Mouse (Mus musculus) neural tube, embryonic 15.5 days (tissue): ENCODE measurements at regions not wholly inside any gene's neighbourhood (a gene's known extent, or its start where the extent isn't known, plus 50 kb on each side); places are given as distances from the start of the nearest gene placed in this dataset.
"Not testable (repeated sequence)": the region's sequence is repeated elsewhere in the genome, so short reads cannot be mapped to it uniquely, and the experiment has no call there.

ENCODE experiments used
- ATAC-seq: fragments of 200-750 bp; cut with Nextera tagmentation; 2 replicates; pipeline ENCODE4 v1.8.0; 2017; ENCODE audit warnings: mild to moderate bottlenecking, moderate TSS enrichment, moderate library complexity; ENCODE audit not compliant: low FRiP score
- H3K27ac ChIP-seq: fragments of 300-500 bp; sonication (generic); replicated peaks from 2 replicates; pipeline ENCODE4 v1.5.1; 2015; ENCODE audit warnings: mild to moderate bottlenecking, inconsistent platforms
- H3K27me3 ChIP-seq: fragments of 300-500 bp; sonication (generic); replicated peaks from 2 replicates; pipeline ENCODE4 v1.6.1; 2015; ENCODE audit warnings: inconsistent platforms
- H3K36me3 ChIP-seq: fragments of 300-500 bp; sonication (generic); 2 replicates; pipeline ENCODE4 v1.6.1; 2015; ENCODE audit warnings: inconsistent platforms
- H3K4me1 ChIP-seq: fragments of 300-500 bp; sonication (generic); 2 replicates; pipeline ENCODE4 v1.6.1; 2015; ENCODE audit warnings: inconsistent platforms
- H3K4me2 ChIP-seq: fragments of 300-500 bp; sonication (generic); 2 replicates; pipeline ENCODE4 v1.6.1; 2015; ENCODE audit warnings: inconsistent platforms, mild to moderate bottlenecking, moderate library complexity
- H3K4me3 ChIP-seq: fragments of 300-500 bp; sonication (generic); replicated peaks from 2 replicates; pipeline ENCODE4 v1.5.1; 2015; ENCODE audit warnings: mild to moderate bottlenecking, inconsistent platforms
- H3K9ac ChIP-seq: fragments of 300-500 bp; sonication (generic); replicated peaks from 2 replicates; pipeline ENCODE4 v1.6.1; 2015; ENCODE audit warnings: mild to moderate bottlenecking, inconsistent platforms
- H3K9me3 ChIP-seq: fragments of 300-500 bp; sonication (generic); replicated peaks from 2 replicates; pipeline ENCODE4 v1.6.1; 2016; ENCODE audit warnings: inconsistent platforms
- WGBS: fragments of 180-500 bp; shearing (Covaris S2); methylation state at CpG from one replicate; pipeline ENCODE4 v1.1.7; 2015; ENCODE audit warnings: mixed read lengths; 5-methylcytosine and 5-hydroxymethylcytosine counted together

- Histone ChIP-seq H3K4me1 (no peaks in the 10 kb centered on the region), H3K9ac (no peak overlapping the region), H3K4me2 (no peak overlapping the region), H3K4me3 (no peak overlapping the region), H3K36me3 (no peaks in the 10 kb centered on the region), H3K9me3 (no peaks in the 10 kb centered on the region), H3K27ac (no peak overlapping the region), H3K27me3 (no peaks in the 10 kb centered on the region)
- 70% methylated on average over 2 of the region's 2 CpGs for WGBS
- ATAC-seq, result no peak
Measured at GRCm38 (mm10) chr13:5060462-5060861, 451.5 kb upstream of the Akr1e1 start.

GRCm38 (mm10) chr13:5107454-5107853, 498.5 kb upstream of the Akr1e1 start:
- Histone ChIP-seq H3K4me2 (no peak overlapping the region), H3K36me3 (no peaks in the 10 kb centered on the region), H3K9me3 (no peaks in the 10 kb centered on the region), H3K27ac (no peak overlapping the region), H3K9ac (no peak overlapping the region), H3K4me3 (no peak overlapping the region), H3K4me1 (no peaks in the 10 kb centered on the region), H3K27me3 (no peaks in the 10 kb centered on the region)
- ATAC-seq, result peak; percentile 45
- WGBS, result 34% methylated on average over 5 of the region's 5 CpGs

GRCm38 (mm10) chr13:5154911-5155310, 545.9 kb upstream of the Akr1e1 start:
- Histone ChIP-seq H3K4me2 (no peak overlapping the region), H3K36me3 (no peaks in the 10 kb centered on the region), H3K9ac (no peak overlapping the region), H3K27ac (no peak overlapping the region), H3K4me3 (no peak overlapping the region), H3K9me3 (no peaks in the 10 kb centered on the region), H3K27me3 (no peaks in the 10 kb centered on the region), H3K4me1 (no peaks in the 10 kb centered on the region)
- ATAC-seq, result no peak
- 94% methylated on average over 3 of the region's 3 CpGs for WGBS

GRCm38 (mm10) chr13:5159765-5160684, 551.1 kb upstream of the Akr1e1 start:
- Histone ChIP-seq H3K9me3 (no peaks in the 10 kb centered on the region), H3K36me3 (no peaks in the 10 kb centered on the region), H3K9ac (no peak overlapping the region), H3K27ac (no peak overlapping the region), H3K4me1 (no peaks in the 10 kb centered on the region), H3K27me3 (no peaks in the 10 kb centered on the region), H3K4me2 (no peak overlapping the region), H3K4me3 (no peak overlapping the region)
- 9% methylated on average over 5 of the region's 5 CpGs for WGBS
- ATAC-seq, result no peak

GRCm38 (mm10) chr13:5166716-5167115, 557.7 kb upstream of the Akr1e1 start:
- Histone ChIP-seq H3K4me1 (no peaks in the 10 kb centered on the region), H3K4me3 (no peak overlapping the region), H3K4me2 (no peak overlapping the region), H3K36me3 (no peaks in the 10 kb centered on the region), H3K27me3 (no peaks in the 10 kb centered on the region), H3K9me3 (no peaks in the 10 kb centered on the region), H3K27ac (no peak overlapping the region), H3K9ac (no peak overlapping the region)
- no peak for ATAC-seq
- 69% methylated on average over 2 of the region's 2 CpGs for WGBS

- 60% methylated on average over 4 of the region's 4 CpGs for WGBS
- Histone ChIP-seq H3K27ac (no peak overlapping the region), H3K4me3 (no peak overlapping the region), H3K27me3 (no peaks in the 10 kb centered on the region), H3K4me2 (no peak overlapping the region), H3K9ac (no peak overlapping the region), H3K9me3 (no peaks in the 10 kb centered on the region), H3K4me1 (no peaks in the 10 kb centered on the region), H3K36me3 (no peaks in the 10 kb centered on the region)
- ATAC-seq, result no peak
Measured at GRCm38 (mm10) chr13:5178996-5179395, 570.0 kb upstream of the Akr1e1 start.

- Histone ChIP-seq H3K4me2 (no peak overlapping the region), H3K4me1 (no peaks in the 10 kb centered on the region), H3K9ac (no peak overlapping the region), H3K9me3 (no peaks in the 10 kb centered on the region), H3K27ac (no peak overlapping the region), H3K36me3 (no peaks in the 10 kb centered on the region), H3K27me3 (no peaks in the 10 kb centered on the region), H3K4me3 (no peak overlapping the region)
- WGBS, result 62% methylated on average over 2 of the region's 2 CpGs
- no peak for ATAC-seq
Measured at GRCm38 (mm10) chr13:5179552-5179951, 570.6 kb upstream of the Akr1e1 start.

GRCm38 (mm10) chr13:5185237-5185800, 576.3 kb upstream of the Akr1e1 start:
- not testable (repeated sequence) for H3K4me3 ChIP-seq, H3K36me3 ChIP-seq, H3K27ac ChIP-seq, ATAC-seq, H3K9me3 ChIP-seq, H3K4me2 ChIP-seq, H3K9ac ChIP-seq, H3K4me1 ChIP-seq, H3K27me3 ChIP-seq
- 19% methylated on average over 1 of the region's 1 CpGs for WGBS

- ATAC-seq, result no peak
- Histone ChIP-seq H3K4me2 (no peak overlapping the region), H3K4me3 (no peak overlapping the region), H3K27me3 (no peaks in the 10 kb centered on the region), H3K9me3 (no peaks in the 10 kb centered on the region), H3K27ac (no peak overlapping the region), H3K36me3 (no peaks in the 10 kb centered on the region), H3K9ac (no peak overlapping the region), H3K4me1 (no peaks in the 10 kb centered on the region)
- WGBS, result 84% methylated on average over 1 of the region's 1 CpGs
Measured at GRCm38 (mm10) chr13:5202736-5203135, 593.8 kb upstream of the Akr1e1 start.

GRCm38 (mm10) chr13:5204143-5204542, 595.2 kb upstream of the Akr1e1 start:
- ATAC-seq, result no peak
- WGBS, result 60% methylated on average over 2 of the region's 2 CpGs
- Histone ChIP-seq H3K27ac (no peak overlapping the region), H3K27me3 (no peaks in the 10 kb centered on the region), H3K9ac (no peak overlapping the region), H3K36me3 (no peaks in the 10 kb centered on the region), H3K4me2 (no peak overlapping the region), H3K4me3 (no peak overlapping the region), H3K9me3 (no peaks in the 10 kb centered on the region), H3K4me1 (no peaks in the 10 kb centered on the region)

- no peak for ATAC-seq
- H3K27me3 ChIP-seq, result no peaks in the 10 kb centered on the region
Measured at GRCm38 (mm10) chr13:5211659-5212058, 602.7 kb upstream of the Akr1e1 start.

GRCm38 (mm10) chr13:5229476-5229875, 620.5 kb upstream of the Akr1e1 start:
- Histone ChIP-seq H3K4me1 (no peaks in the 10 kb centered on the region), H3K36me3 (no peaks in the 10 kb centered on the region), H3K27me3 (no peaks in the 10 kb centered on the region), H3K9me3 (no peaks in the 10 kb centered on the region), H3K9ac (no peak overlapping the region), H3K4me2 (no peak overlapping the region), H3K4me3 (no peak overlapping the region), H3K27ac (no peak overlapping the region)
- no peak for ATAC-seq
- 90% methylated on average over 3 of the region's 3 CpGs for WGBS

More at GRCm38 (mm10) chr13:5211659-5212058, 602.7 kb upstream of the Akr1e1 start:
- H3K9me3 ChIP-seq, result no peaks in the 10 kb centered on the region
- H3K4me2 ChIP-seq, result no peak overlapping the region
- WGBS, result 61% methylated on average over 1 of the region's 1 CpGs
- H3K4me3 ChIP-seq, result no peak overlapping the region
- no peak overlapping the region for H3K27ac ChIP-seq
- no peak overlapping the region for H3K9ac ChIP-seq
- no peaks in the 10 kb centered on the region for H3K4me1 ChIP-seq
- H3K36me3 ChIP-seq, result no peaks in the 10 kb centered on the region
